Mouse (Mus musculus) kidney, embryonic 15.5 days (tissue): ENCODE data around the gene Tas2r125. TPM values are rescaled to one million over a fixed set of nuclear protein-coding genes. Genes with fewer than 3 reads are reported as not detected.
"Not testable (repeated sequence)": the region's sequence is repeated elsewhere in the genome, so short reads cannot be mapped to it uniquely, and the experiment has no call there.

Experiments used
- ATAC-seq: fragments of 200-750 bp; cut with Nextera tagmentation; replicated peaks from 2 replicates; pipeline ENCODE4 v1.8.0; 2017; ENCODE audit warnings: moderate TSS enrichment; ENCODE audit not compliant: low FRiP score
- H3K27ac ChIP-seq: fragments of 300-500 bp; sonication (generic); 2 replicates; pipeline ENCODE4 v1.5.1; 2015; ENCODE audit warnings: mild to moderate bottlenecking, inconsistent platforms
- H3K27me3 ChIP-seq: fragments of 300-500 bp; sonication (generic); 2 replicates; pipeline ENCODE4 v1.6.1; 2015; ENCODE audit warnings: inconsistent platforms
- H3K36me3 ChIP-seq: fragments of 300-500 bp; sonication (generic); 2 replicates; pipeline ENCODE4 v1.6.1; 2015; ENCODE audit warnings: inconsistent platforms
- H3K4me1 ChIP-seq: fragments of 300-500 bp; sonication (generic); 2 replicates; pipeline ENCODE4 v1.6.1; 2015; ENCODE audit warnings: inconsistent platforms
- H3K4me2 ChIP-seq: fragments of 300-500 bp; sonication (generic); 2 replicates; pipeline ENCODE4 v1.6.1; 2015; ENCODE audit warnings: moderate library complexity, mild to moderate bottlenecking, inconsistent platforms
- H3K4me3 ChIP-seq: fragments of 300-500 bp; sonication (generic); replicated peaks from 2 replicates; pipeline ENCODE4 v1.5.1; 2015; ENCODE audit warnings: mild to moderate bottlenecking, inconsistent platforms
- H3K9ac ChIP-seq: fragments of 300-500 bp; sonication (generic); 2 replicates; pipeline ENCODE4 v1.6.1; 2015; ENCODE audit warnings: mild to moderate bottlenecking, inconsistent platforms
- H3K9me3 ChIP-seq: fragments of 300-500 bp; sonication (generic); replicated peaks from 2 replicates; pipeline ENCODE4 v1.6.1; 2016; ENCODE audit warnings: inconsistent platforms
- WGBS: fragments of 180-500 bp; shearing (Covaris S2); methylation state at CpG from one replicate; pipeline ENCODE4 v1.1.7; 2015; ENCODE audit warnings: mixed read lengths; 5-methylcytosine and 5-hydroxymethylcytosine counted together
- polyA plus RNA-seq: library from polyadenylated mRNA; unstranded; fragments of >200 nt; fragmentation: Nextera tagmentation; extraction: Ambion mirVana; gene quantifications from 2 replicates; pipeline ENCODE4 v1.2.1, GENCODE M21; 2015

Tas2r125 gene
- not detected in 2 replicates for polyA plus RNA-seq

DNA sequence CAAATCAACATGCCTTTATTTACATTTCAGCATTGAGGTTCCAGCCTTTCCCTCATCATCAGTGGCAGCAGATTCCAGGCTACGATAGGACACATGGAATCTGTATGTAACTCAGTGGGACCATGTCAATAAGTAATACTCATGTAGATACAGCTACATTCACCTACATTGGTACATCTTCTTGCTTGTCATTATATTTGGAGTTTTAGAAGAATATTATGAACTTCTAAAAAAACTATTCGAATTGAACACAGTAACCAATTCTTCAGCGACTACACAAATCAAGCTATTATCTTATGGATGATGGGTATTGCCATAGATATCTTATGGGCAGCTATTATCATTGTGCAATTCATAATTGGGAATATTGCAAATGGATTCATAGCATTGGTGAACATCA lies at the start of gene Tas2r125:
Gene Tas2r125 (plus strand): TSS at position 301 of the 400 bp plus-strand sequence.
- 86% methylated on average over 3 of the region's 3 CpGs for WGBS
- Histone ChIP-seq H3K27ac (no peak within 1 kb of the TSS), H3K9ac (no peak within 1 kb of the TSS), H3K4me3 (no peak within 1 kb of the TSS), H3K36me3 (no peaks in the 10 kb centered on the region), H3K27me3 (no peaks in the 10 kb centered on the region), H3K9me3 (no peaks in the 10 kb centered on the region), H3K4me2 (no peak within 1 kb of the TSS), H3K4me1 (no peaks in the 10 kb centered on the region)
- ATAC-seq = no peak

DNA sequence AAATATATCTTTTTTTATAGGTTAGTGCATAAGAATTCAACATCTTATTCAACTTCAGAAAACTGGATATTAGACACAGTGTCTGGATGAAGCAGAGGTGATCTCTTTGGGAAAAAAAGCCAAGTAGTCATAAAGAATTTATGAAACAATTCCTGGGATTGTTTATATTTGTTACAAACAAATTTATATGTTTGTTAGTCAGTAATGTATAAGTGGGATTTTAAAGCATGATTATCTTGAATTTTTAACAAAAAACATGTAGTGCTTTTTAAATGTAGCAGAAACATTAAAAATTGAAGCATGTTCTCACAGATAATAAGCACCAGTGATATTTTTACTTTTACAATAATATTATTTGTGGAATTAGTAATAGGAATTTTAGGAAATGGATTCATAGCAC lies 41.7 kb upstream of the Tas2r125 start, which contains the start of gene Tas2r110:
Gene Tas2r110 (plus strand): TSS at position 301 of the 400 bp plus-strand sequence.
- Histone ChIP-seq H3K9me3 (no peaks in the 10 kb centered on the region), H3K36me3 (no peaks in the 10 kb centered on the region), H3K4me1 (no peaks in the 10 kb centered on the region), H3K4me3 (no peak within 1 kb of the TSS), H3K9ac (no peak within 1 kb of the TSS), H3K27ac (no peak within 1 kb of the TSS), H3K4me2 (no peak within 1 kb of the TSS), H3K27me3 (no peaks in the 10 kb centered on the region)
- ATAC-seq = no peak

DNA sequence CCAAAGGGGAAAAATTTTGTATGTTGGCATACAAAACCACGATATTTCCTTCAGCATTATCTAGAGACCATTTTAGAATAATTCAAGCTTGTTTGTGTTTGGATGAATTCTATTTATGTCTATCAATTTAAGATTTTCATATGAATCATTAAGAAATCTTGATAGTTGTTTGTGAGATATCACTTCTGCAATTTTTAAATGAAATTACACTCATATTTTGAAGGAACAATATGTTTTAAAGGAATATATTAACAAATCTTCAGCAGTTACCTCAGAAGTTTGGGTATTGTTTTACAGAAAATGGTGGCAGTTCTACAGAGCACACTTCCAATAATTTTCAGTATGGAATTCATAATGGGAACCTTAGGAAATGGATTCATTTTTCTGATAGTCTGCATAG lies 16.7 kb upstream of the Tas2r125 start, which contains the start of gene Tas2r113:
Gene Tas2r113 (plus strand): TSS at position 301 of the 400 bp plus-strand sequence.
- H3K27me3 ChIP-seq = no peaks in the 10 kb centered on the region
- no peak within 1 kb of the TSS for H3K9ac ChIP-seq
- H3K36me3 ChIP-seq = no peaks in the 10 kb centered on the region
- no peak within 1 kb of the TSS for H3K27ac ChIP-seq
- H3K9me3 ChIP-seq = no peaks in the 10 kb centered on the region
- H3K4me1 ChIP-seq = no peaks in the 10 kb centered on the region
- H3K4me2 ChIP-seq = no peak within 1 kb of the TSS
- 80% methylated on average over 1 of the region's 1 CpGs for WGBS
- ATAC-seq = no peak
- no peak within 1 kb of the TSS for H3K4me3 ChIP-seq

DNA sequence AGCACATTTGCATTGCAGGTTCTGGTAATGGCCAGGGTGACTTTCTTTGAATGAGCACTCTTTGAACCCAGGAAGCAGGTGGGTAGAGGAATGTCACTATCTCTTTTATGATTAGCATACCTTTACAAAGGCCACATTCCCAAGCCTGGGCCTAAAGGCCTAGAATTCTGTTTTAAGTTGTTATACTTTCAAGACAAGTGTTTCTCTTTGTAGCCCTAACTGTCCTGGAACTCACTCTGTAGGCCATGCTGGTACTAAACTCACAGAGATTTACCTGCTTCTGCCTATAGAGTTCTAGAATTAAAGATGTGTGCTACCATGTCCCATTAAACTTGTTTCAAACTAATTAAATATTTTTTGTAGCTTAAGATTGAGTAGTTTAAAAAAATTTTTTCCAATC lies 31.9 kb downstream of the Tas2r125 start:
- H3K4me3 ChIP-seq, H3K27ac ChIP-seq, ATAC-seq, H3K36me3 ChIP-seq, H3K27me3 ChIP-seq, H3K9ac ChIP-seq, H3K9me3 ChIP-seq, H3K4me1 ChIP-seq, H3K4me2 ChIP-seq: not testable (repeated sequence)

DNA sequence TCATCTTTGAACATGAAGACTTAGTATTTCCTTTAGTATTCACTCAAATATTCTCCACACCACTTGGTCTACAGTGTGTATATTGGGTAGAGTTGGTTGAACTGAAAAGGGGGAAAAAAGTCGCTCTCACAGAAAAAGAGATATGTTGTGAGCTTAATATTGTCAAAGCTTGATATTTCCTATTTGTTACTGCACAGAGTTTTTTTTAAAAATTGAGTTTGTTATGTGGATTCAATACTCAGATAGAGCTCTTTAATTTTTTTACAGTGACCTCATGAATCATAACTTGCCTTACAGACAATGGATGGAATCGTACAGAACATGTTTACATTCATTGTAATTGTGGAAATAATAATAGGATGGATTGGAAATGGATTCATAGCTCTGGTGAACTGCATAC lies 41.4 kb downstream of the Tas2r125 start, which contains the start of gene Tas2r129:
Gene Tas2r129 (plus strand): TSS at position 301 of the 400 bp plus-strand sequence.
- Histone ChIP-seq H3K27me3 (no peaks in the 10 kb centered on the region), H3K27ac (no peak within 1 kb of the TSS), H3K4me3 (no peak within 1 kb of the TSS), H3K4me2 (no peak within 1 kb of the TSS), H3K4me1 (no peaks in the 10 kb centered on the region), H3K9me3 (no peaks in the 10 kb centered on the region), H3K9ac (no peak within 1 kb of the TSS), H3K36me3 (no peaks in the 10 kb centered on the region)
- WGBS = 80% methylated on average over 2 of the region's 2 CpGs
- no peak for ATAC-seq

DNA sequence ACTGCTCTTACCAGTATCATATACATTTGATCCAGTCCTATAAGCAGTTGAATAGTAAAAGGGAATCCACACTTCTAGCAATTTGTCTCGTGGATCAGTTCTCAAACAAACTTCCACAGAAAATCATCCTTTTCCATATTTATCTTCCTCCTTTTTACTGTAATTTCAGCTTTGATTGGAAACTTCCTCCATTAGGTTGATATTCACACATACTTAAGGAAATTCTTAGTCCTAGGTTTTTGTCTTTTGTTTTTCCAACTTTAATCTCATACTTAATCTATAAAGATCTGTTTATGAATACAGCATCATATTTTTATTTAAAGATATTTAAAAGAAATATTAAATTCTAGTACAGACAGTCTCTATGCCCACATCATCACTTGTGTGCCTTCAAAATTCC lies 48.4 kb downstream of the Tas2r125 start, which contains the start of gene Tas2r131:
Gene Tas2r131 (minus strand): TSS at position 101 of the 400 bp plus-strand sequence.
- Histone ChIP-seq H3K4me3 (no peak within 1 kb of the TSS), H3K4me1 (no peaks in the 10 kb centered on the region), H3K27ac (no peak within 1 kb of the TSS), H3K27me3 (no peaks in the 10 kb centered on the region), H3K9me3 (no peaks in the 10 kb centered on the region), H3K9ac (no peak within 1 kb of the TSS), H3K4me2 (no peak within 1 kb of the TSS), H3K36me3 (no peaks in the 10 kb centered on the region)
- WGBS = 68% methylated on average over 1 of the region's 1 CpGs
- ATAC-seq = no peak

Other genes with a start within 250 kb of the Tas2r125 start
- not detected in 2 replicates for gene Tas2r121, start 208.6 kb upstream of the Tas2r125 start, polyA plus RNA-seq
- gene Tas2r122, start 197.7 kb upstream of the Tas2r125 start, polyA plus RNA-seq = not detected in 2 replicates
- gene Tas2r115, start 171.6 kb upstream of the Tas2r125 start, polyA plus RNA-seq = not detected in 2 replicates
- gene Tas2r124, start 154.9 kb upstream of the Tas2r125 start, polyA plus RNA-seq = not detected in 2 replicates
- not detected in 2 replicates for gene Tas2r102, start 147.5 kb upstream of the Tas2r125 start, polyA plus RNA-seq
- not detected in 2 replicates for gene Tas2r136, start 131.5 kb upstream of the Tas2r125 start, polyA plus RNA-seq
- not detected in 2 replicates for gene Tas2r117, start 106.8 kb upstream of the Tas2r125 start, polyA plus RNA-seq
- gene Tas2r123, start 62.5 kb upstream of the Tas2r125 start, polyA plus RNA-seq = not detected in 2 replicates
- not detected in 2 replicates for gene Tas2r116, start 54.2 kb upstream of the Tas2r125 start, polyA plus RNA-seq
- not detected in 2 replicates for gene Tas2r110, start 41.6 kb upstream of the Tas2r125 start, polyA plus RNA-seq
- gene Tas2r113, start 16.6 kb upstream of the Tas2r125 start, polyA plus RNA-seq = not detected in 2 replicates
- gene Tas2r129, start 41.5 kb downstream of the Tas2r125 start, polyA plus RNA-seq = not detected in 2 replicates
- gene Tas2r131, start 48.3 kb downstream of the Tas2r125 start, polyA plus RNA-seq = not detected in 2 replicates
- gene Tas2r109, start 71.3 kb downstream of the Tas2r125 start, polyA plus RNA-seq = not detected in 2 replicates
- not detected in 2 replicates for gene Tas2r103, start 127.5 kb downstream of the Tas2r125 start, polyA plus RNA-seq
- gene Tas2r140, start 146.2 kb downstream of the Tas2r125 start, polyA plus RNA-seq = not detected in 2 replicates
- gene Smim10l1, start 195.3 kb downstream of the Tas2r125 start, polyA plus RNA-seq = 85.2 and 93.2 TPM in 2 replicates